Mouse (Mus musculus) adrenal gland, postnatal 10 days (tissue): ENCODE results near the gene Litaf. TPM values are rescaled to one million over a fixed set of nuclear protein-coding genes. Genes with fewer than 3 reads are reported as not detected.
"Not testable (repeated sequence)": the region's sequence is repeated elsewhere in the genome, so short reads cannot be mapped to it uniquely, and the experiment has no call there.

Source experiments
- DNase-seq: peaks from one replicate; pipeline ENCODE4 v3.0.0; 2021; ENCODE audit warnings: mixed read lengths
- total RNA-seq, 2 experiments: library from RNA; stranded (reverse); gene quantifications; 2 replicates each; pipeline ENCODE4 v1.2.3; 2021

Gene Litaf
- total RNA-seq, 2 experiments from 2014 or later: 47.5 to 51.3 TPM

GRCm38 (mm10) chr16:11022113-11022489 is 43.9 kb downstream of the Litaf start:
- no peak for DNase-seq

GRCm38 (mm10) chr16:11021403-11022112 is 44.4 kb downstream of the Litaf start:
- no peak for DNase-seq

GRCm38 (mm10) chr16:11017807-11018595 is 48.0 kb downstream of the Litaf start:
- DNase-seq: no peak

DNA sequence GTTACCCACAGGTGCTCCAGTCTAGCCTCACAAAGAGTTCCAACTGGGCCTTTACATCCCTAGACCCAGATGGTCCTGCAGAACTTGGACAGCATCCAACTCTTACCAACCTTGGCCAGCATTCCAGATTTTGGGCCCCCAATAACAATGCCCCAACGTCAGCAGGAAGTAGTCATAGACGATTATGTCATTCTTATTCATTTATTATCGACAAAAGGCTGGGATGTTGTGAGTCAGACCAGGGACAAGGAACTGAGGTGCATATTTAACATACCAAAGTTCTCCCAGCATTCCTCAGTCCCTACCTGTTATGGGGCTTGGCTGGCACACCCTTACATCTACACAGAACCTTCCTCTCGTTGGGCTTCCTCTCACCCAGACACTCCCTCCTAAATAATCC is 49.6 kb downstream of the Litaf start:
- DNase-seq: no peak

DNA sequence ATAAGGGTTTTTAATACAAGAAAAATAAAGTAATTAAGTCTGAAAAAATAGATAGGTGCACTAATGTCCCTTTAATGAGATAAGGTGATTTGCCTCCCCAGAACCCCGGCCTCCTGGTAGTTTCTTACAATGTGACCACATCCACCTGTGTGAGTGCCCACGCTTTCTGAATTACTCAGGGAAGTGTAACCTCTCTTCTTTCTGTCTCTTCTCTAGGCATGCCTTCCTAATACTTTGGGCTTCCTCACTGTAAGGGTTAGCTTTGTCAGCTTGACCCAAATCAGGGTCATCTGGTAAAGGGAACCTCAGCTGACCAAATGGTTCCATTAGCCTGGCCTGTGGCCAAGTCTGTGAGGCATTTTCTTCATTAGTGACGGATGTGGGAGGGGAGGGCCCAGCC is 51.5 kb downstream of the Litaf start:
- no peak for DNase-seq

DNA sequence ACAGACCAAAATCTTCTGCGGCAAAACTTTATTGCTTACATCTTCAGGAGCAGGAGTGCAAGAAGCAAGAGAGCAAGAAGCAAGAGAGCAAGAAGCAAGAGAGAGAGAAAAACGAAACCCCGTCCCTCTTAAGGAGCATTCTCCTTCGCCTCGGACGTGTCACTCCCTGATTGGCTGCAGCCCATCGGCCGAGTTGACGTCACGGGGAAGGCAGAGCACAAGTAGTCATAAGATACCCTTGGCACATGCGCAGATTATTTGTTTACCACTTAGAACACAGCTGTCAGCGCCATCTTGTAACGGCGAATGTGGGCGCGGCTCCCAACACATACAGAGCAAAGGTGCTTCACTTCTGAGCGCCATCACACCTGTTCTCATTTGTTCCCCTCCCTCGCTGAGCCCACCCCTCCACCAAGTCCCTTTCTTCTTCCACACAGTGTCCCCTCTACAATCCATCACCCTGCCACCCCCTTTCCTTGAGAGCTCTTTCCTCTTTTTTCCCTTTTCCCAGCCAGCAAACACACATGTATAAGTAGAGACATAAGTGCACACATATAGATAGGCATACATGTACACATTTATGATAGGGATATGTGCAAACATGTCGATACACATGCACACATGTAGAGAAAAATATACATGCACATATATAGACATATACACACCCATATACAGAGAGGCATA is 52.4 kb downstream of the Litaf start:
- not testable (repeated sequence) for DNase-seq

DNA sequence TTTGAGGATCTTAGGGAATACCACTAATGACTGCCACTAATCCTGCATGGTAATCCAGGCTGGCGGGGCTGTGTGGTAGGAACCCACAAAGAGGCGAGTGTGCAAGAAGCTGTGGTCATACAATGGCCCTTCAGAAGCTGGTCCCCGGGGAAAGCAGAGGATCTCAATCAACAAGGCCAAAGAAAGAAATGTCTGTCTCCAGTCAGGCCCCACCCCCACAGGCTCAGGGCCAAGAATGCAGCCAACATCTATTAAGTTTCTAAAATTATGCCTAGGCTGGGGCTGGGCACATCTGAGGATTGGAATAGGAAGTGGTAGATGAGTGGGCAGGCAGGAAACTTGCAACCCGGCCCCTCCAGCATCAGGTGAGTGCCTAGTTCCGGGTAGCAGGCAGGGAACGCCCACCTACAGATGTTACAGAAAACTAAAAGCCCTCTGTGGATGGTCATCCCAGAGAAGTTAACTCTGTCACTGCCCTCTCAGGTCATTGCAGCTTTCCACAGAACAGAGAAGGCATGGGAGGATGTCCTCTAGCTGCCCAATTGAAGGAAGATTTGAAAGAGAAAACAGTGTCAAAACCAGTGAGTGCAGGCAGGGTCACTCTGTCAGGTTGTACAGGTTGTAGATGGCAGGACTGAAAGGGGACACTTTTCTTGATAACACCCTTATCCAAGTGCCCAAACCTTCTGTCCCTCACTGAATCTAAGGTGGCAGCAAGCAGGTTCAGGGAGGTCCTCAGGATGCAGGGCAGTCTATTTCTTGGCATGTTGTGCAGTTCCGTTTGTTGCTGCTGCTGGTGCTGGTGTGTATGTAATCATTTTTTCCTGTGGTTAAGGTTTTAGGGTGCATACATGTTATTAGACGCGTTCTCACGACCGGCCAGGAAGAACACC is 53.1 kb downstream of the Litaf start:
- DNase-seq: peak; percentile 76

- DNase-seq: no peak
These were observed 54.0 kb downstream of the Litaf start for GRCm38 (mm10) chr16:11011939-11012338.

- no peak for DNase-seq
These were observed 54.8 kb downstream of the Litaf start for GRCm38 (mm10) chr16:11011206-11011605.

DNA sequence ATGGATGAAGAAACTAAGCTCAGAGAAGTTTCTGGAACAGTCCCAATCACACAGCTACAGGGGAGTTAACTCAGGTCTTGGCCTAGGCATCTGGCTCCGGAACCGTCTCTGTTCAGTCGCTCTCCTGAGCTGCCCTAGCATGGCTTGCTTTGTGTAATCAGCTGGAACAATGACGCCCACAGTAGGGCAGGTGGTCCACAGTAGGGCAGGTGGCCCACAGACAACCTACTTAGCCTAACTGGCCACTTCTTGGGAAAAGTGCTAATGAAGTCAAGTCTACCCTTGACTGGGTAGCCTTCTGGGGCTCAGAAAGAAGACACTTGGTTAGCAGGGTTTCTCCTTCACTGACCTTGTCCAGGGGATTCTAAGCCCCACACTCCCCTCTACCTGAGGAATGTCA is 55.7 kb downstream of the Litaf start:
- no peak for DNase-seq

- DNase-seq: peak; percentile 79
These were observed 57.6 kb downstream of the Litaf start for GRCm38 (mm10) chr16:11008162-11008991.

GRCm38 (mm10) chr16:11006100-11006499 is 59.9 kb downstream of the Litaf start:
- DNase-seq: no peak

- DNase-seq: no peak
These were observed 64.0 kb downstream of the Litaf start for GRCm38 (mm10) chr16:11001703-11002659.

DNA sequence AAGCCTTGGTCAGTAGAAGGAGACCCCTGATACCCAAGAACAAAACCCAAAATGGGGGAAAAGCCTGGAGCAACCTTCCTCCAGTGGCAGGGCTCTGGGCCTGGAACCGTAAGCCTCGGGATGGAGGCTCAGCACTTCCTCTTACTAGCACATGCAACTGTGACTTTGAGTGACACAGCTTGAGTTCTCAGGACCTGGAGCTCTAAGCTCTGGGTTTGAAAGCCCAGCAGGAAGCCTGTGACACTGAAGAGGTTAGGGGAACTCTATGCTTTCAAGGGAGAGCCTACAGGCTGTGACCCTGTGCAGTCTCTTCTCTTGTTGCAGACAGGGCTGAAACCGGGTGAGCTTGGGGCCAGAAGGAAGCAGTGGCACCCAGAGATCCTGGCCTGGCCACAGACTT is 66.1 kb downstream of the Litaf start:
- no peak for DNase-seq

DNA sequence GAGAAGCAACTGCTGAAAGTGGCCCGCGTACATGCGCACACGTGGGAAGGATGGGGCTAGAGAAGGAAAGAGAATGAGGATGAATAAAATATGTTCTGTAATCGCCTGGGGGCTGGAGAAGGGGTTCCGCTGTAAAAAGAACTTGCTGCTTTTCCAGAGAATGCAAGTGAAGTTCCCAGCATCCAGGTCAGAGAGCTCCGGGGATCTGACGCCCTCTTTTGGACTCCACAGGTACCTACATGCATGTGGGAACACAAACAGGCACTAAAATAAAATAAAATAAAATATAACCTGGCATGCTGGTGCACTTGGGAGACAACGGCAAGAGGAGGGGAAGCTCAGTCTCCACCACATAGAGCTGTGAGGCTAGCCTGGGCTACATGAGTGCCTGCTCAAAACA is 67.7 kb downstream of the Litaf start:
- DNase-seq: no peak

- no peak for DNase-seq
These were observed 69.4 kb downstream of the Litaf start for GRCm38 (mm10) chr16:10996576-10996975.

GRCm38 (mm10) chr16:10993032-10993744 is 72.8 kb downstream of the Litaf start:
- peak; percentile 97 for DNase-seq

- DNase-seq: peak; percentile 61
These were observed 73.6 kb downstream of the Litaf start for GRCm38 (mm10) chr16:10992090-10993031.
